Mouse (Mus musculus) MEL (cell line): Measurements from ENCODE around the gene Cemip. TPM values are rescaled to one million over a fixed set of nuclear protein-coding genes. Genes with fewer than 3 reads are reported as not detected.

Experiments used
- DNase-seq: peaks from one replicate; pipeline ENCODE4 v3.0.0; 2011; ENCODE audit warnings: low read depth, low spot score
- H3K27ac ChIP-seq: 2 replicates; pipeline ENCODE4 v1.5.1; 2012; ENCODE audit warnings: low read depth, mild to moderate bottlenecking, control low read depth, low read length, moderate library complexity; ENCODE audit not compliant: control insufficient read depth
- H3K27me3 ChIP-seq, 2 experiments: fragments of 150-350 bp in 1 of 2; sonication (generic) in 1 of 2; 2 replicates each; pipeline ENCODE4 v1.6.1; 2012; ENCODE audit warnings: low read length in 2 of 2, mild to moderate bottlenecking in 2 of 2, improper control_type of control experiment in 1 of 2, moderate library complexity in 1 of 2; ENCODE audit not compliant: insufficient read depth in 2 of 2, control insufficient read depth in 1 of 2
- H3K36me3 ChIP-seq, 2 experiments: 2 replicates each; pipeline ENCODE4 v1.6.1; 2012 to 2014; ENCODE audit warnings: low read length in 2 of 2, improper control_type of control experiment in 1 of 2, inconsistent platforms in 1 of 2, mild to moderate bottlenecking in 1 of 2; ENCODE audit not compliant: insufficient read depth in 2 of 2, control insufficient read depth in 1 of 2
- H3K4me1 ChIP-seq, 2 experiments: fragments of 150-350 bp in 1 of 2; sonication (generic) in 1 of 2; 2 replicates each; pipeline ENCODE4 v1.6.1; 2012; ENCODE audit warnings: low read length in 2 of 2, improper control_type of control experiment in 1 of 2, mild to moderate bottlenecking in 1 of 2; ENCODE audit not compliant: insufficient read depth in 2 of 2, control insufficient read depth in 1 of 2
- H3K4me3 ChIP-seq, 2 experiments: fragments of 150-350 bp in 1 of 2; sonication (generic) in 1 of 2; 2 replicates each; pipeline ENCODE4 v1.5.1; 2012; ENCODE audit warnings: low read depth in 2 of 2, low read length in 2 of 2, mild to moderate bottlenecking in 2 of 2, moderate library complexity in 2 of 2, control low read depth in 1 of 2, improper control_type of control experiment in 1 of 2; ENCODE audit not compliant: control insufficient read depth in 1 of 2, insufficient read depth in 1 of 2
- H3K79me2 ChIP-seq: 2 replicates; pipeline ENCODE4 v1.6.1; 2012; ENCODE audit warnings: mild to moderate bottlenecking, low read length, moderate library complexity; ENCODE audit not compliant: control insufficient read depth, poor library complexity, insufficient read depth
- H3K9ac ChIP-seq: 2 replicates; pipeline ENCODE4 v1.6.1; 2012; ENCODE audit warnings: low read depth, mild to moderate bottlenecking, control low read depth, low read length, moderate library complexity; ENCODE audit not compliant: control insufficient read depth, poor library complexity, severe bottlenecking
- H3K9me3 ChIP-seq: fragments of 150-350 bp; sonication (generic); replicated peaks from 2 replicates; pipeline ENCODE4 v1.6.1; 2012; ENCODE audit warnings: mild to moderate bottlenecking, low read length, improper control_type of control experiment, moderate library complexity; ENCODE audit not compliant: insufficient read depth
- CHD2 ChIP-seq: IDR thresholded peaks from 2 replicates; pipeline ENCODE4 v1.6.1; 2011; ENCODE audit warnings: low read length, improper control_type of control experiment
- E2F4 ChIP-seq: IDR thresholded peaks from 2 replicates; pipeline ENCODE4 v1.6.1; 2011; ENCODE audit warnings: low read depth, low read length, improper control_type of control experiment, borderline replicate concordance
- ELF1 ChIP-seq: IDR thresholded peaks from 2 replicates; pipeline ENCODE4 v1.6.1; 2014; ENCODE audit warnings: low read depth, mild to moderate bottlenecking, inconsistent platforms, low read length, improper control_type of control experiment, moderate library complexity
- ETS1 ChIP-seq: IDR thresholded peaks from 2 replicates; pipeline ENCODE4 v1.6.1; 2012; ENCODE audit warnings: low read depth, mild to moderate bottlenecking, inconsistent platforms, low read length, improper control_type of control experiment, moderate library complexity
- HCFC1 ChIP-seq: IDR thresholded peaks from 2 replicates; pipeline ENCODE4 v1.6.1; 2012; ENCODE audit warnings: low read depth, mild to moderate bottlenecking, inconsistent platforms, low read length, improper control_type of control experiment, moderate library complexity
- JUND ChIP-seq: IDR thresholded peaks from 2 replicates; pipeline ENCODE4 v1.6.1; 2011; ENCODE audit warnings: low read depth, mild to moderate bottlenecking, improper control_type of control experiment, low read length
- KAT2A ChIP-seq: conservative IDR thresholded peaks from 2 replicates; pipeline ENCODE4 v1.6.1; 2012; ENCODE audit warnings: low read depth, low read length, improper control_type of control experiment, inconsistent platforms
- MAX ChIP-seq: IDR thresholded peaks from 2 replicates; pipeline ENCODE4 v1.6.1; 2011; ENCODE audit warnings: low read length, improper control_type of control experiment
- MAZ ChIP-seq: IDR thresholded peaks from 2 replicates; pipeline ENCODE4 v1.6.1; 2012; ENCODE audit warnings: low read depth, mild to moderate bottlenecking, inconsistent platforms, low read length, improper control_type of control experiment
- NRF1 ChIP-seq: IDR thresholded peaks from 2 replicates; pipeline ENCODE4 v1.6.1; 2014; ENCODE audit warnings: low read depth, mild to moderate bottlenecking, inconsistent platforms, low read length, improper control_type of control experiment, moderate library complexity; ENCODE audit not compliant: poor library complexity, insufficient read depth, severe bottlenecking
- POLR2A ChIP-seq, 2 experiments: IDR thresholded peaks; 2 replicates each; pipeline ENCODE4 v1.6.1; 2011 to 2012; ENCODE audit warnings: low read length in 2 of 2, mild to moderate bottlenecking in 2 of 2, control low read depth in 1 of 2, improper control_type of control experiment in 1 of 2, low read depth in 1 of 2, moderate library complexity in 1 of 2; ENCODE audit not compliant: control insufficient read depth in 1 of 2, insufficient read depth in 1 of 2, poor library complexity in 1 of 2
- SIN3A ChIP-seq: IDR thresholded peaks from 2 replicates; pipeline ENCODE4 v1.6.1; 2012; ENCODE audit warnings: low read length, improper control_type of control experiment, inconsistent platforms
- SMC3 ChIP-seq: IDR thresholded peaks from 2 replicates; pipeline ENCODE4 v1.6.1; 2011; ENCODE audit warnings: low read depth, low read length, improper control_type of control experiment
- TBP ChIP-seq: IDR thresholded peaks from 2 replicates; pipeline ENCODE4 v1.8.0; 2011; ENCODE audit warnings: low read depth, low read length, improper control_type of control experiment
- TCF12 ChIP-seq: IDR thresholded peaks from 2 replicates; pipeline ENCODE4 v1.6.1; 2014; ENCODE audit warnings: low read depth, mild to moderate bottlenecking, inconsistent platforms, low read length, improper control_type of control experiment, moderate library complexity
- ZNF384 ChIP-seq: IDR thresholded peaks from 2 replicates; pipeline ENCODE4 v1.6.1; 2012; ENCODE audit warnings: low read depth, mild to moderate bottlenecking, inconsistent platforms, low read length, improper control_type of control experiment
- polyA plus RNA-seq, 2 experiments: library from polyadenylated mRNA; stranded (reverse) in 1 of 2; unstranded in 1 of 2; fragments of >175 nt in 1 of 2; fragments of >200 nt in 1 of 2; gene quantifications; 2 replicates each; pipeline versions ENCODE4 v1.2.1 to v1.2.4; 2012; ENCODE audit warnings: low replicate concordance in 2 of 2, low read depth in 1 of 2; ENCODE audit not compliant: insufficient read length in 2 of 2, insufficient read depth in 1 of 2, missing spikeins in 1 of 2
- total RNA-seq: library from RNA; depleted of rRNA; stranded (reverse); fragments of 300-350 nt; gene quantifications from 2 replicates; pipeline ENCODE4 v1.2.3, GENCODE M21; 2012

Cemip gene
- total and polyA plus RNA-seq, 3 experiments, result not detected

DNA sequence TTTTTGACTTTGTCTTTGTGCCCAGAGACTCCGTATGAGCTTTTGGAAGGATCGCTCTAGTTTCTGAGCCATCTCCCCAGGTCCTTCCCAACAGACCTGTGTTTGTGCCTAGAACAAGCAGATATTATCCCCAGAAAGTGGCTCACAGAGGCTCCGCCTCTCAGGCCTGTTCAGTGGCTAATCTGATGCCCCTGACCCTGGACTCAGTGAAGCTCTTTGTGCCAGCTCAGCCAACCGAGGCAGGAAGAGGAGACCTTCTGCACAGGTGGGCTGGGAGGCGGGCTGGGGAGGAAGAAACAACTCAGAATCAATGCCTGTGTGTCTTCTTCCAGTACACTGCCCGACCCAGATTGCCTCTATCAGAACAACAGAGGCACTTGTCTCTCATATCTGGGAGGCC is 81.9 kb downstream of the Cemip start:
- Histone ChIP-seq H3K79me2 (no peaks in the 10 kb centered on the region), H3K4me3 (no peak overlapping the region)
- TF ChIP-seq SIN3A (no peak), MAZ (no peak), JUND (no peak), ELF1 (no peak), SMC3 (no peak), TCF12 (no peak), NRF1 (no peak), E2F4 (no peak)
- TF ChIP-seq, all 39 proteins: peak for 0
- no peak for DNase-seq
- no peaks in the 10 kb centered on the region for H3K27me3 ChIP-seq
- no peak overlapping the region for H3K27ac ChIP-seq
- no peak overlapping the region for H3K9ac ChIP-seq
- H3K9me3 ChIP-seq, result no peaks in the 10 kb centered on the region
- no peaks in the 10 kb centered on the region for H3K4me1 ChIP-seq
- H3K36me3 ChIP-seq, result no peaks in the 10 kb centered on the region

DNA sequence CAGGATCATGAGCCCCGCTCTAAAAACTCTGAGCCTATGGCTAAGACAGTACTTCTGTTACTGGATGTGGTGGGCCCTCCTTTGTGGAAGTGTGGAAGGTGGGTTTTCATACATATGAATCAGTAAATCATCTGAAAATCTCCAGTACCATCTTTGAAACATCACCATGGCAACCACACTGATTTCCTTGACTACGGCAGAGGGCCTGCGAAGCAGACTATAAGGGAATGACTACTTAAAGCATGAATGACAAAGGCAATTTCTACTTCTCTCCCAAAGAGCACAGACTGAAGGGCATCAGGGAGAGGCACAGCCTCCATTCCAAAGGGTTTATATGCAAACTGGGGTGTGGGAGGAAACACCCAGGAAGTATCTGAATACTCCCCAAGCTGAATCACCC is 84.8 kb downstream of the Cemip start:
- Histone ChIP-seq H3K9ac (no peak overlapping the region), H3K9me3 (no peaks in the 10 kb centered on the region), H3K4me3 (no peak overlapping the region), H3K4me1 (no peaks in the 10 kb centered on the region), H3K27ac (no peak overlapping the region), H3K79me2 (no peaks in the 10 kb centered on the region), H3K36me3 (no peaks in the 10 kb centered on the region), H3K27me3 (no peaks in the 10 kb centered on the region)
- no peak for DNase-seq
- TF ChIP-seq NRF1 (no peak), POLR2A (IDR thresholded peaks at IDR 0.05; ENCODE audit: control insufficient read depth in 1 of 2, insufficient read depth in 1 of 2, low read depth in 1 of 2, low read length in 2 of 2, poor library complexity in 1 of 2) (no peak), HCFC1 (no peak), MAX (no peak), TBP (no peak), ZNF384 (no peak), CHD2 (no peak)
- TF ChIP-seq, all 39 proteins: peak for 0

DNA sequence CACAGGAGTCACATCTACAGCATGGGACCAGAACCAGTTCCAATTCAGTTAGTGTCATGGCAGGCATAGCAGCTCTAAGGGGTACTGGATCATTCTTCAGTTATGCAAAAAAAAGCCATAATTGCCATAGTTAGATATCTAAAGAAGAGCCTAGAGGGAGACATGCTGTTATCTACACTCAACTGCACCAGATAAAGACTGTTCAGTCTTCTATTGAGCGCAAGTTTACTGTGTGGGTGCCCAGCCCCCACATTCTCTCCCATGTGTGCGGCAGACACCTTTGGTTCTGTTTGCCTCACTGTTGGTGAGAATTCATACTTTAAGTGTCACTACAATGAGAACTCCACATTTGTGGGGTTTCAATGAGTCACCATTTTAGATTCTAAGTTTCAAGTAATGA is 85.6 kb downstream of the Cemip start:
- no peak for TF ChIP-seq ETS1
- TF ChIP-seq KAT2A, result no peak
- TF ChIP-seq, all 39 proteins: peak for 0
- no peaks in the 10 kb centered on the region for H3K79me2 ChIP-seq

More for the DNA sequence above, 85.6 kb downstream of the Cemip start:
- no peaks in the 10 kb centered on the region for H3K27me3 ChIP-seq
- no peaks in the 10 kb centered on the region for H3K4me1 ChIP-seq
- H3K36me3 ChIP-seq, result no peaks in the 10 kb centered on the region
- H3K27ac ChIP-seq, result no peak overlapping the region
- DNase-seq, result no peak
- H3K9me3 ChIP-seq, result no peaks in the 10 kb centered on the region
- H3K9ac ChIP-seq, result no peak overlapping the region
- no peak overlapping the region for H3K4me3 ChIP-seq
